Mouse (Mus musculus): ENCODE data around the gene Immp2l. TPM values are rescaled to one million over a fixed set of nuclear protein-coding genes. Genes with fewer than 3 reads are reported as not detected.

Immp2l gene
- polyA plus RNA-seq (2015; fragmentation: Nextera tagmentation; extraction: Ambion mirVana) = 7.0 and 8.2 TPM in 2 replicates

DNA sequence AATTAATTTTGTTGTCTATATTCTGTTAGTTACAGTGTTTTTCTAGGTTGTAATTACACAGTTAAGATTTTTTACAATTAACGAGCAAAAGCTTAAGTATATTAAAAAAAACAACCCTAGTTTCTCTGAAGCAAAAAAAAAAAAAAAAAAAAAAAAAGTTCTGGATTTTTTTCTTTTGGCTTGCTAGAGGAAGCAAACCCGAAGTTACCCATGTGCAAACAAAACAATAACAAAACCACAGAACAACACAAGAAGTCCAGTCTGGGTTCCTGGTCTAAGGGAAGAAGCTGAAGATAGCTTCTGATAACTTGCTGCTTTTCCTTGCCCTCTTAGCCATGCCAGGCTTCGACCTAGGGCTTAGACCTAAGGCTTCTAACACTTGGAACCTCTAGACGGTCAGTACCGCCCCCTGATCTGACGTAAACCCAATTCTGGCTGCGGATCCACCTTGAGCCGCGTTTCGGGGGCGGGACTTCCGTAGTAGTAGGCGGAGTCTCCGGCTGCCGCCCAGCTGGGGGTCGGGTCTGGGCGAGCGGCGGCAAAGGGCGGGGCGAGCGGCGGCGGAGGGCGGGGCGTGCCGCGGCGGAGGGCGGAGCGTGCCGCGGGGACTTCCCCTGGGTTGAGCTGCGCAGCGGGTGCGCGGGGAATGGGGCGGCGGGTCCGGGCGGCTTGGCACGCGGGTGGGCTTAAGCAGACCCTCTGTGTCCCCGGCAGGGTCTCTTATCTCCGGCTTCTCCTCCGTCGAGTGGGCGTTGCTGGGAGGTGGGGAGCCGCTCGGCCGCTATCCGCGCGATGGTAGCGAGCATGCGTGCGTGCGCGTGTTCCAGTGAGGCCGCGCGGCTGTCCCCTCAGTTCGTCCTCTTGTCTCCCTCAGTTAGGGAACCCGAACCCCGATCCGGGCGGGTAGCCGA is at the start of gene Immp2l:
Immp2l (plus strand) TSS at position 580 of the 911 bp plus-strand sequence.
- 0 out of 2 replicates have a peak, but pooled peaks cover 3% of the 10 kb centered on the region for H3K4me1 ChIP-seq (ENCODE audit: insufficient read depth, low read length)
- H3K4me2 ChIP-seq (replicated peaks; ENCODE audit: low read depth, low read length) = peak within 1 kb of the TSS; percentile 83
- no peaks in the 10 kb centered on the region for H3K9me3 ChIP-seq (ENCODE audit: low read length)
- H3K36me3 ChIP-seq (ENCODE audit: insufficient read depth, low read length) = no peaks in the 10 kb centered on the region
- H3K27me3 ChIP-seq (ENCODE audit: insufficient read depth, low read length) = no peaks in the 10 kb centered on the region
- WGBS = 3% methylated on average over 67 of the region's 68 CpGs
- H3K27ac ChIP-seq (ENCODE audit: low read length) = no peak within 1 kb of the TSS
- peak; percentile 98 for ATAC-seq (ENCODE audit: low FRiP score, low TSS enrichment)
- H3K4me3 ChIP-seq (ENCODE audit: low read length) = peak within 1 kb of the TSS; percentile 74
- H3K9ac ChIP-seq (replicated peaks; ENCODE audit: low read length) = peak within 1 kb of the TSS; percentile 90

DNA sequence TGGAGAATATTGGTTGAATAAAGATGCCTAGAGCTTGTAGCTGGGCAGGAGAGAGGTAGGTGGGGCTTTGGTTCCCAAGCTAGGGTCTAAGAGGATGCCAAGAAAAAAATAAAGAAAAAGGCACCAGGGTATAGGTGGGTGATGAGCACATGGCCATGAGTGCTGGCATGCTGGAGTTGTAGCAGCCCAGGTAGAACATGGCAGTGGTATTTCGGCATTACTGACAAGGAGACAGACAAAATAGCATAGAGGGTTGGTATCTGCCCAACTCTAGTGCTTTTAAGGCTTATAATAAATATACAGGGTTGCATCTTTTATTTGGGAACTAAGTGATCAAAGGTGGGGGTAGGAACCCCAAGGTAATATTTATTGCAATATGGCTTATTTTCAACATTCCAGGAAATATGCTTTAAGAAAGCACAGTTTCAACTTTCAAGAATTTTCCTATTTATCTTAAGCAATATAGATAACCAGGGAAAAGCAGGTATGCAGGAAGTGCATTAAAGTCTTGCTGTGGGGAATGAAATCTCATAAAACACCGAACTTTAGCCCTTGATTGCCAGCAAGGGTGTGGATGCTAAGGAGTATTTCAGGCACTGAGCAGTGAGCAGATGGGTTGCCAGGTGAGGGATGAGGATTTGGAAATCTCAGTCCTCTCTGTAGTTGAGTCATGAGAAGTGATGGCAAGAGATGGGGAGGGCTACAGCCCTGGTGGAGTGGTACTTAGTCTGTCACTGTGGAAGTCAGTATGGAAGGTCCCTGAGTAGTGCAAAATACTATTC is 45.0 kb upstream of the Immp2l start:
- no peak for ATAC-seq (ENCODE audit: low FRiP score, low TSS enrichment)
- Histone ChIP-seq H3K9me3 (ENCODE audit: low read length) (no peaks in the 10 kb centered on the region), H3K27ac (ENCODE audit: low read length) (no peak overlapping the region), H3K4me3 (ENCODE audit: low read length) (no peak overlapping the region), H3K27me3 (ENCODE audit: insufficient read depth, low read length) (no peaks in the 10 kb centered on the region), H3K4me2 (replicated peaks; ENCODE audit: low read depth, low read length) (no peak overlapping the region), H3K9ac (replicated peaks; ENCODE audit: low read length) (no peak overlapping the region), H3K36me3 (ENCODE audit: insufficient read depth, low read length) (no peaks in the 10 kb centered on the region), H3K4me1 (ENCODE audit: insufficient read depth, low read length) (no peaks in the 10 kb centered on the region)
- 89% methylated on average over 2 of the region's 2 CpGs for WGBS

GRCm38 (mm10) chr12:40979716-40980115 is 44.2 kb upstream of the Immp2l start:
- ATAC-seq (ENCODE audit: low FRiP score, low TSS enrichment) = no peak
- Histone ChIP-seq H3K4me1 (ENCODE audit: insufficient read depth, low read length) (no peaks in the 10 kb centered on the region), H3K4me3 (ENCODE audit: low read length) (no peak overlapping the region), H3K9ac (replicated peaks; ENCODE audit: low read length) (no peak overlapping the region), H3K9me3 (ENCODE audit: low read length) (no peaks in the 10 kb centered on the region), H3K36me3 (ENCODE audit: insufficient read depth, low read length) (no peaks in the 10 kb centered on the region), H3K4me2 (replicated peaks; ENCODE audit: low read depth, low read length) (no peak overlapping the region), H3K27me3 (ENCODE audit: insufficient read depth, low read length) (no peaks in the 10 kb centered on the region), H3K27ac (ENCODE audit: low read length) (no peak overlapping the region)
- 89% methylated on average over 4 of the region's 4 CpGs for WGBS

GRCm38 (mm10) chr12:40980160-40980559 is 43.7 kb upstream of the Immp2l start:
- H3K9ac ChIP-seq (replicated peaks; ENCODE audit: low read length) = no peak overlapping the region
- no peaks in the 10 kb centered on the region for H3K4me1 ChIP-seq (ENCODE audit: insufficient read depth, low read length)
- no peak overlapping the region for H3K4me2 ChIP-seq (replicated peaks; ENCODE audit: low read depth, low read length)
- no peak for ATAC-seq (ENCODE audit: low FRiP score, low TSS enrichment)
- H3K36me3 ChIP-seq (ENCODE audit: insufficient read depth, low read length) = no peaks in the 10 kb centered on the region
- H3K4me3 ChIP-seq (ENCODE audit: low read length) = no peak overlapping the region
- H3K27ac ChIP-seq (ENCODE audit: low read length) = no peak overlapping the region
- 85% methylated on average over 3 of the region's 3 CpGs for WGBS
- no peaks in the 10 kb centered on the region for H3K9me3 ChIP-seq (ENCODE audit: low read length)
- H3K27me3 ChIP-seq (ENCODE audit: insufficient read depth, low read length) = no peaks in the 10 kb centered on the region

DNA sequence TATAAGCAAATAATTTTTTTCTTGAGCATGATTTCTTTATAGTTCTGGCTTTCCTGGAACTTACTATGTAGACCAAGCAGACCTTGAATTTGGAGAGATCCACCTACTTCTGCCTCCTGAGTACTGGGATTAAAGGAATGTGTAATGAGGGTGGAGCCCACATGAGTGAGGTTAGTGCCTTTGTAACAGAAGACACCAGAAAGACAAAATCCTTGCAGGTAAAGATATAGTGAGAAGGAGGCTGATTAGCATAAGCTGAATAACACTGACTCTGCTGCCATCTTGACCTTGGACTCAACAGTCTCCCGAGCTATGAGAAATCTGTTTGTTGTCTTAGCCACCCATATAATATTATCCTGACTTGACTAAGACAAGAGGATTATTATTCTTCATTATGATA is 40.9 kb upstream of the Immp2l start:
- no peaks in the 10 kb centered on the region for H3K4me1 ChIP-seq (ENCODE audit: insufficient read depth, low read length)
- WGBS = 74% methylated on average over 1 of the region's 1 CpGs
- H3K36me3 ChIP-seq (ENCODE audit: insufficient read depth, low read length) = no peaks in the 10 kb centered on the region
- H3K9me3 ChIP-seq (ENCODE audit: low read length) = no peaks in the 10 kb centered on the region
- H3K4me2 ChIP-seq (replicated peaks; ENCODE audit: low read depth, low read length) = no peak overlapping the region
- no peak overlapping the region for H3K27ac ChIP-seq (ENCODE audit: low read length)
- H3K9ac ChIP-seq (replicated peaks; ENCODE audit: low read length) = no peak overlapping the region
- no peak for ATAC-seq (ENCODE audit: low FRiP score, low TSS enrichment)
- H3K4me3 ChIP-seq (ENCODE audit: low read length) = no peak overlapping the region
- H3K27me3 ChIP-seq (ENCODE audit: insufficient read depth, low read length) = no peaks in the 10 kb centered on the region

- Histone ChIP-seq H3K9ac (replicated peaks; ENCODE audit: low read length) (no peak overlapping the region), H3K4me1 (ENCODE audit: insufficient read depth, low read length) (no peaks in the 10 kb centered on the region), H3K4me3 (ENCODE audit: low read length) (no peak overlapping the region), H3K36me3 (ENCODE audit: insufficient read depth, low read length) (no peaks in the 10 kb centered on the region), H3K27me3 (ENCODE audit: insufficient read depth, low read length) (no peaks in the 10 kb centered on the region), H3K4me2 (replicated peaks; ENCODE audit: low read depth, low read length) (no peak overlapping the region), H3K27ac (ENCODE audit: low read length) (no peak overlapping the region), H3K9me3 (ENCODE audit: low read length) (no peaks in the 10 kb centered on the region)
- 38% methylated on average over 4 of the region's 4 CpGs for WGBS
- no peak for ATAC-seq (ENCODE audit: low FRiP score, low TSS enrichment)
These were observed 39.2 kb upstream of the Immp2l start for GRCm38 (mm10) chr12:40984735-40985134.

- Histone ChIP-seq H3K27me3 (ENCODE audit: insufficient read depth, low read length) (no peaks in the 10 kb centered on the region), H3K4me1 (ENCODE audit: insufficient read depth, low read length) (no peaks in the 10 kb centered on the region), H3K9ac (replicated peaks; ENCODE audit: low read length) (no peak overlapping the region), H3K4me3 (ENCODE audit: low read length) (no peak overlapping the region), H3K9me3 (ENCODE audit: low read length) (no peaks in the 10 kb centered on the region), H3K36me3 (ENCODE audit: insufficient read depth, low read length) (no peaks in the 10 kb centered on the region), H3K4me2 (replicated peaks; ENCODE audit: low read depth, low read length) (no peak overlapping the region), H3K27ac (ENCODE audit: low read length) (no peak overlapping the region)
- 72% methylated on average over 4 of the region's 4 CpGs for WGBS
- no peak for ATAC-seq (ENCODE audit: low FRiP score, low TSS enrichment)
These were observed 38.1 kb upstream of the Immp2l start for GRCm38 (mm10) chr12:40985791-40986190.

DNA sequence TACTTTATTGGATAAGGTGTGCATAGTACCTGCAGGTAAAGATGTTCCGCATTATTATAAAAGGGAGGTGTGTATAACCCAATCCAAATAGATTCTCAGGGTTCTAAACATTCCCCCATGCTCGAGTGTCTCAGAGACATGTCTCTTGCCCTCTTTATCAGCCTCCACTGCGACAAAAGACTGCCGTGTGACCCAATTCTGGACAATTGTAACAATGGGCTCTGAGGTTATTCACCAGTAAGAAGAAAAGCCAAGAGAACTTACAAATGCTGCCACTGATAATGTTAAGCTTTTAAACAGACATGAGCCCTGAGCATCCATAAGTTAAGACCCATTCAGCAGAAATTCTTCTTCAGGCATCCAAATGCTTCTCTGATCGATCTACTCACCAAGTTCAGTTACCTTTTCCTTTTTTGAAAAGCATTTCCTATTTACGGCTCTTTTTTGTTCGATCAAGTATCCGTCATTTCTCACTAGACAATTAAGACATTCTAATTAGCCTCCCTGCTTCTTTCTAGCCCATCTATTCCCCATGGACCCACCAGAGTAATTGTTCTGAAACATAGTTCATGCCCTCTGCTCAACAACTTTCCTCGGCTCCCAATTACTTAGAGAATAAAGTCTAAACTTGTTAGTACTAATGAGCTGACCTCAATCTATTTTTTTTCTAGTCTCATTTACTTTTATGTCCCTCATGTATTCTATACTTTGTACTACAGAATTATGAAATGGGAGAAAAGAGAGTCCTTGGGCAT is 35.4 kb upstream of the Immp2l start:
- WGBS = 88% methylated on average over 9 of the region's 9 CpGs
- no peak for ATAC-seq (ENCODE audit: low FRiP score, low TSS enrichment)

GRCm38 (mm10) chr12:40991647-40992046 is 32.2 kb upstream of the Immp2l start:
- no peaks in the 10 kb centered on the region for H3K36me3 ChIP-seq (ENCODE audit: insufficient read depth, low read length)
- WGBS = 88% methylated on average over 4 of the region's 4 CpGs
- no peaks in the 10 kb centered on the region for H3K9me3 ChIP-seq (ENCODE audit: low read length)
- no peak for ATAC-seq (ENCODE audit: low FRiP score, low TSS enrichment)
- H3K27ac ChIP-seq (ENCODE audit: low read length) = no peak overlapping the region
- no peak overlapping the region for H3K4me2 ChIP-seq (replicated peaks; ENCODE audit: low read depth, low read length)
- H3K4me1 ChIP-seq (ENCODE audit: insufficient read depth, low read length) = no peaks in the 10 kb centered on the region
- H3K9ac ChIP-seq (replicated peaks; ENCODE audit: low read length) = no peak overlapping the region
- H3K4me3 ChIP-seq (ENCODE audit: low read length) = no peak overlapping the region
- no peaks in the 10 kb centered on the region for H3K27me3 ChIP-seq (ENCODE audit: insufficient read depth, low read length)

More for the DNA sequence above, 35.4 kb upstream of the Immp2l start:
- Histone ChIP-seq H3K36me3 (ENCODE audit: insufficient read depth, low read length) (no peaks in the 10 kb centered on the region), H3K27ac (ENCODE audit: low read length) (no peak overlapping the region), H3K4me1 (ENCODE audit: insufficient read depth, low read length) (no peaks in the 10 kb centered on the region), H3K4me2 (replicated peaks; ENCODE audit: low read depth, low read length) (no peak overlapping the region), H3K27me3 (ENCODE audit: insufficient read depth, low read length) (no peaks in the 10 kb centered on the region), H3K9me3 (ENCODE audit: low read length) (no peaks in the 10 kb centered on the region), H3K9ac (replicated peaks; ENCODE audit: low read length) (no peak overlapping the region), H3K4me3 (ENCODE audit: low read length) (no peak overlapping the region)
